Mouse (Mus musculus) 3134 (cell line): Measurements from ENCODE around the gene Cfap65.

Experiments used
- DNase-seq: peaks from one replicate; pipeline ENCODE4 v3.0.0-alpha.2; 2011; ENCODE audit warnings: low spot score; ENCODE audit not compliant: insufficient read length; ENCODE audit errors: extremely low read depth

Cfap65 gene

GRCm38 (mm10) chr1:74884196-74885141, 50.9 kb downstream of the Cfap65 start:
- no peak for DNase-seq

DNA sequence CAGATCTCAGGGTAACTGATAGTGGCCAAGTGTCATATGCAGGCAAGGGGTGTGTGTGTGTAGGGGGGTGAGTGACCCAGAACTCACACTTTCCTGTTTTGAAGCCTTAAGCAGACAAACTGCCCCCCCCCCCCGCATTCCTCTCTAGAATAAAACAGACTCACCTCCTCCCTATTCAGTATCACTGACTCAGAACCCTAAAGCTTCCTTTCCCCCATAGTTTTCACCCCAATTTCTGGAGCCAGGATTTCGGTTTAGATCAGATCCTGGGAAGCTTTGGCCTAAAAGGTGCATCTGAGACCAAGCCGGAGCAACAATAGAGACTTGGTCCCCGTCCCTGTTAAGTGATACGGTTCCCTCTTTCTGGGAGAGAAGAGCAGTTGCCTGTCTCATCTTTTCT, 52.0 kb downstream of the Cfap65 start:
- no peak for DNase-seq

GRCm38 (mm10) chr1:74882828-74883227, 52.6 kb downstream of the Cfap65 start:
- DNase-seq, result no peak

DNA sequence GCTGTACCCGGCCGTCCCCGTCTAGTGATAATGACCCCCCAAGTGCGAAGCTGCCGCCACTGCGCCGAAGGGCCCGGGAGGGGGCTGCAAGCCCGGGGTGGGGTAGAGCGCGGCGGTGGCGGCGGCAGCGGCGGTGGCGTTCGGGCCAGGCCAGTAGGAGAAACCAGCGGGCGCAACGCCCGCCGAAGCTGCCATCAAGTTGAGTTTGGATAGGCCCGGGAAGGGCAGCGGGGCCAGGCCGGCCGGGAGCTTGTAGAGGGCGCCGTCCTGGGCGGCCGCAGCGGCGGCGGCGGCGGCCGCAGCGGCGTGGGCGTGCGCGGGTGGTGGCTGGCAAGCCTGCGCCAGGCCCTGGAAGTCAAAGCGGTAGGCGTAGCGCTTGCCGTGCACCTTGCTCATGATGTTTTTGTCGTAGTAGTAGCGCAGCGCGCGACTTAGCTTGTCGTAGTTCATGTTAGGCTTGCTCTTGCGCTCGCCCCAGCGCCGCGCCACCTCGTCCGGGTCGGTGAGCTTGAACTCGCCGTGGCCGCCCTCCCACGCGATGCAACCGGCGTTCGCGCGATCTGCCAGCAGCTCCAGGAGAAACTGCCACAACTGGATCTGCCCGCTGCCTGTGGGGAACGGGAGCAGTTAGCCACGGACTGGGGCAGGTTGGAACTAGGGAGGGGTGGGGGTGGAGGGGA, 53.2 kb downstream of the Cfap65 start:
- DNase-seq, result no peak

GRCm38 (mm10) chr1:74880785-74881360, 54.5 kb downstream of the Cfap65 start:
- DNase-seq, result no peak

DNA sequence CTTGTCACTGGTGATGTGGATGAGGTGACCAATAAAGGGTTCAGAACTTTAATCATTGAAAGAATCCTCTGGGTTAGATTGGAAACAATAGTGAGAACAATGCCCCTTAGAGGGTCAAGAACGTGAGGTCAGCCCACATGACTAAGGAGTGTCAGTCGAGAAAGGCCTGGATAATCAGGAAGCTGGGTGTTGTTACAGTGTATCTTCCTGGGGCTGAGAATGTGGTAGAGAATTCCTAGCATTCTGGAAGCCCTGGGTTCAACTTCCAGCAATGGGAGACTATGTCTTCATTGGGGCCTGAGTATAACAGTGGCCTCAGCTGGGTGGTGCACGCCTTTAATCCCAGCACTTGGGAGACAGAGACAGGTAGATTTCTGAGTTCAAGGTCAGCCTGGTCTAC, 58.2 kb downstream of the Cfap65 start:
- DNase-seq, result no peak

DNA sequence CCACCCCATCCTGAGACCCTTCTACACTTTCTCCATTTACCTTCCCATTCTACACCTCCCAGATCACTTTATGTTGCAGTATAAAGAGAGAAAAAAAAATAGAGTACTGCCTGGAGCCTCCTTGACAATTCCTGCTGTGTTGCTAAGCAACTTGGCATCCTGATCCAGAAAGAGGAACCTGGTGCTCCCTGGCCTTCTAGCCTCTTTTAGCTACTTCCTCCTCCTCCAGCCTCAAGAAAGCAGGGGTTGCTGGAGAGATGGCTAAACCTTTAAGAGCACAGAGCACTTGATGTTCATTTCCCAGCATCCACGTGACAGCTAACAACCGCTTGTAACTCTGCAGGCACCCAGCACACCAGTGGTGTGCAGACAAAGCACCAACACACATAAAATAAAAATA, 63.2 kb downstream of the Cfap65 start:
- no peak for DNase-seq

DNA sequence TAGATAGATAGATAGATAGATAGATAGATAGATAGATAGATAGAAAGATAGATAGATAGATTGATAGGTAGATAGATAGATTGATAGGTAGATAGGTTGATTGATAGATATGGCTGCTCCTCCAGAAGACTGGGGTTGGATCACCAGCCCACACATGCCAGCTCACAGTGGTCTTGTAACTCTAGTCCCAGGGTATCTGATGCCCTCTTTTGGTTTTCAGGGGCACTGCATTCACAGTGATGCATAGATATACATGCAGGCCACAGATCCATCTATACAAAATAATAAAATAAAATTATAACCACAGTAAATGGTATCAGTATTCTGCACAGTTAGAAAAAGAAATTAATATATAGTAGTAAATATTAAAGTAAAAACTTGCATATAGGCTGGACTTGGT, 73.6 kb downstream of the Cfap65 start:
- no peak for DNase-seq

GRCm38 (mm10) chr1:74859223-74859984, 76.0 kb downstream of the Cfap65 start:
- no peak for DNase-seq

DNA sequence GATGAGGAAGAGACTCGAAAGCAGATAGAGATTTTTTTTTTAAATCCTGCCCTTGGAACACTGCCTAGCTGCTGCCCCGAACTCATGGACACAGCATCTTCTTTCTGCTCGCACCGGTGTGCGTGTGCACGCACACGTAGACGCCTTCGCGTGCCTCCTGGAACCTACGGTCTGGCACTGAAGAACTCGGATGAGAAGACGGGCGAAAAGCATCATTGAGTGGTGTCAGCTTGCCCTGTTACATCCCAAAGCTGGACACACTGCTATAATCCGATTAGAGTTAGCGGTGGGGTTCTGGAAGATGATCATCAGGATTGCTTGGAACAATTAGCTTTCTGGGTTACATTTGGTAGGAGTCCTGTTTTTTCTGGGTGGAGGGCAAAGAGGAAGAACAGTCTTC, 76.6 kb downstream of the Cfap65 start:
- no peak for DNase-seq

- no peak for DNase-seq
Measured at GRCm38 (mm10) chr1:74858171-74858719, 77.2 kb downstream of the Cfap65 start.

DNA sequence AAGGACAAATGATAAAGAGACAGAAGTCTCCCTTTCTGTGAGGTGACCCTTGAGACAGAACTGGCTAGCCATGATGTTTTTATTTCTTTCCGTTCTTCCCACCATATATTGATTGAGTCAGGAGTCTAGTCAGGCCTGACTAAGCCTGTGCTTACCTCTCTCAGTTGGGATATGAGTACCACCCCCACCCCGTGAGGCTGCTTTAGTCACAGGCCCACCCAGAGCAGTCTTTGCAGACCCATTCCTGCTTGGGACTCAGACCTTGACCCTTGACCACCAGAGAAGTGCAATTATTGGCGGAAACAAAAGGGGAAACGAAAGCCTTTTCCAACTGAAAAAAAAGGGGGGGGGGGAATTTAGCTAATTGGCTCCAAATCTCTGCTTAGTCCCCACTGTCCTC, 77.7 kb downstream of the Cfap65 start:
- DNase-seq, result no peak

DNA sequence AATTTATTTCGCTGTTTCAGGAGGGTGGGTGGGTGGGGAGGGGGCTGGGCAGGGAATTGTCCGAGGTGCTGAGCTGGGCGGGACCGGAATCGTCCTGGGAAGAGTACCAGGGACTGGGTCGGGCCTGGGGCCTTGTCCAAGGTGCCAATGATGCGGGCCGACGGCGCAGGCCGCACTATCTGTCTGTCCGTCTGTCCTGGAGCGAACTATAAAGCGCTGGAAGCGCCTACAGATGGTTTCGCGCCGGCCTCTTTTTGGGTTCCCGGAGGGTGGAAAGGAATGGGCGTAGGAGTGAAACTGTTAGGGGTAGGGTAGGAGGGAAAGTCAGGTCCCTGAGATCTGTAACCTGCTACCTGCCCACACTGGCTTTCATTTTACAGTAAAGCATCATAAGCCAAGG, 78.2 kb downstream of the Cfap65 start:
- no peak for DNase-seq

GRCm38 (mm10) chr1:74856791-74857190, 78.6 kb downstream of the Cfap65 start:
- no peak for DNase-seq

- DNase-seq, result no peak
Measured at GRCm38 (mm10) chr1:74856439-74856720, 79.0 kb downstream of the Cfap65 start.

- no peak for DNase-seq
Measured at GRCm38 (mm10) chr1:74855651-74856438, 79.6 kb downstream of the Cfap65 start.

GRCm38 (mm10) chr1:74855156-74855555, 80.2 kb downstream of the Cfap65 start:
- DNase-seq, result no peak

DNA sequence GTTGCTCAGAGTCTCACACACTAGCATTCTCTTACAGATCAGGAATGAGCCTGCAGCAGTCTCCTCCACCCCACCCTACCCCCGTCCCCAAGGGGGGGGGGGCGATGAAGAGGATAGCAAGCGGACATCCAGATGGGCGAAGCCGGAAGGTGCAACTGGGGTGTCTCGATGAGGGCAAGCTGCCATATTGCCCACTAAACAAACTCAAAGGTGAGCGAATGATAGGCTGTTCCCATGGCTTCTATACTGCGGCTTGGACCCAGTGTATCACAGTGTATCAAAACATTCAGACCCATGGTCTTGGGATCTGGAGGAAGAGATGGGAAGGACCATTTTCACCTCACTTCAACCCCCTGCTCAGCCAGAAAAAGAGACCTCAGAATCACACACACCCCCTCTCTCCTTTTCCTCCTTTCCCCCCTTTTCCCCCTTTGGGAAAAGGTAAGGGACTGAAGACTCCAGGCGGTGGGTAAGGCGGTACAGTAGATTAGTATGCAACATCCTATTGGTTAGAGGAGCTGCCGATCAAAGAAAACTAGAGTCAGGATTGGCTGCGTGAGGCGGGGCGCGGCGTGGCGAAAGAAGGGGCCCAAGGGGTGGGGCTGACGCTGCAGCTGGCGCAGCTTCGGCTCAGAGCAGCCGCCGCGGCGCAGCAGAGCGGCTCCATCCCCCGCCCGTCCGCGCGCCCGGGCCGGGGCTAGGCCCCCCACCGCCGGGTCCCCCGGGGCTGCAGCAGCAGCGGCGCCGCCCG, 80.9 kb downstream of the Cfap65 start, which contains the start of gene Cdk5r2:
Gene Cdk5r2, plus strand, starts transcription at position 629 of the 751 bp plus-strand sequence.
- no peak for DNase-seq
